Mouse (Mus musculus) T-cell, adult 2 months (primary cell): ENCODE data around the gene Lonp1.
"Not testable (repeated sequence)": the region's sequence is repeated elsewhere in the genome, so short reads cannot be mapped to it uniquely, and the experiment has no call there.

ENCODE experiments used
- DNase-seq: peaks from one replicate; pipeline ENCODE4 v3.0.0; 2022; ENCODE audit warnings: low spot score

Lonp1 gene

GRCm38 (mm10) chr17:56626754-56627470 lies at the start of gene Lonp1:
Gene Lonp1, minus strand, starts transcription at chr17:56626887.
- DNase-seq = peak; percentile 96

GRCm38 (mm10) chr17:56673647-56674416 lies 47.1 kb upstream of the Lonp1 start:
- no peak for DNase-seq

GRCm38 (mm10) chr17:56672941-56673646 lies 46.4 kb upstream of the Lonp1 start, which contains the start of gene Ranbp3:
Gene Ranbp3, plus strand, starts transcription at chr17:56673294.
- peak; percentile 100 for DNase-seq

- no peak for DNase-seq
Measured at GRCm38 (mm10) chr17:56669766-56670165, 43.1 kb upstream of the Lonp1 start.

- DNase-seq = peak; percentile 81
Measured at GRCm38 (mm10) chr17:56668384-56669144, 41.9 kb upstream of the Lonp1 start.

- DNase-seq = no peak
Measured at GRCm38 (mm10) chr17:56667591-56667990, 40.9 kb upstream of the Lonp1 start.

GRCm38 (mm10) chr17:56666384-56666783 lies 39.7 kb upstream of the Lonp1 start:
- no peak for DNase-seq

- DNase-seq = no peak
Measured at GRCm38 (mm10) chr17:56664333-56664732, 37.6 kb upstream of the Lonp1 start.

- DNase-seq = no peak
Measured at GRCm38 (mm10) chr17:56663659-56664058, 37.0 kb upstream of the Lonp1 start.

GRCm38 (mm10) chr17:56656171-56656570 lies 29.5 kb upstream of the Lonp1 start:
- DNase-seq = no peak

GRCm38 (mm10) chr17:56655311-56655710 lies 28.6 kb upstream of the Lonp1 start:
- DNase-seq = no peak

GRCm38 (mm10) chr17:56654771-56655170 lies 28.1 kb upstream of the Lonp1 start:
- no peak for DNase-seq

- DNase-seq = no peak
Measured at GRCm38 (mm10) chr17:56651801-56652200, 25.1 kb upstream of the Lonp1 start.

- DNase-seq = no peak
Measured at GRCm38 (mm10) chr17:56647546-56647945, 20.9 kb upstream of the Lonp1 start.

- no peak for DNase-seq
Measured at GRCm38 (mm10) chr17:56643237-56643636, 16.6 kb upstream of the Lonp1 start.

- DNase-seq = no peak
Measured at GRCm38 (mm10) chr17:56634023-56634422, 7.3 kb upstream of the Lonp1 start.

GRCm38 (mm10) chr17:56631807-56632206 lies 5.1 kb upstream of the Lonp1 start:
- no peak for DNase-seq

- DNase-seq = not testable (repeated sequence)
Measured at GRCm38 (mm10) chr17:56629800-56630781, 3.4 kb upstream of the Lonp1 start.

- DNase-seq = no peak
Measured at GRCm38 (mm10) chr17:56627530-56628277, 1.0 kb upstream of the Lonp1 start, which contains the start of gene Catsperd. Gene Catsperd, plus strand, starts transcription at chr17:56628143.

GRCm38 (mm10) chr17:56626260-56626659 lies 427 bp downstream of the Lonp1 start:
- DNase-seq = no peak
